Mouse (Mus musculus) lung, postnatal 14 days (tissue): Measurements from ENCODE around the gene Mmel1.

Source experiments
- DNase-seq: peaks from one replicate; pipeline ENCODE4 v3.0.0; 2021

Mmel1 gene

GRCm38 (mm10) chr4:154908490-154908889 lies 39.1 kb downstream of the Mmel1 start:
- no peak for DNase-seq

GRCm38 (mm10) chr4:154910606-154911522 lies 41.5 kb downstream of the Mmel1 start:
- peak; percentile 24 for DNase-seq

GRCm38 (mm10) chr4:154911644-154912043 lies 42.3 kb downstream of the Mmel1 start:
- DNase-seq: no peak

- DNase-seq: no peak
These were observed 44.5 kb downstream of the Mmel1 start for GRCm38 (mm10) chr4:154913845-154914244.

- DNase-seq: no peak
These were observed 44.9 kb downstream of the Mmel1 start for GRCm38 (mm10) chr4:154914252-154914651.

- DNase-seq: no peak
These were observed 45.3 kb downstream of the Mmel1 start for GRCm38 (mm10) chr4:154914707-154915106.

GRCm38 (mm10) chr4:154915286-154915685 lies 45.9 kb downstream of the Mmel1 start:
- DNase-seq: no peak

- DNase-seq: no peak
These were observed 47.3 kb downstream of the Mmel1 start for GRCm38 (mm10) chr4:154916662-154917061.

- no peak for DNase-seq
These were observed 52.9 kb downstream of the Mmel1 start for GRCm38 (mm10) chr4:154922291-154922690.

- DNase-seq: no peak
These were observed 53.5 kb downstream of the Mmel1 start for GRCm38 (mm10) chr4:154922931-154923330.

- peak; percentile 51 for DNase-seq
These were observed 56.0 kb downstream of the Mmel1 start for GRCm38 (mm10) chr4:154925413-154925812.

GRCm38 (mm10) chr4:154926969-154927898 lies 57.8 kb downstream of the Mmel1 start:
- no peak for DNase-seq

- peak; percentile 54 for DNase-seq
These were observed 58.5 kb downstream of the Mmel1 start for GRCm38 (mm10) chr4:154927899-154928337.

GRCm38 (mm10) chr4:154928395-154929087 lies 59.2 kb downstream of the Mmel1 start, which contains the start of gene Tnfrsf14:
Tnfrsf14 (minus strand) TSS chr4:154928563.
- DNase-seq: no peak

- DNase-seq: no peak
These were observed 59.8 kb downstream of the Mmel1 start for GRCm38 (mm10) chr4:154929088-154929660.

- DNase-seq: no peak
These were observed 64.0 kb downstream of the Mmel1 start for GRCm38 (mm10) chr4:154933306-154933907.

- no peak for DNase-seq
These were observed 65.4 kb downstream of the Mmel1 start for GRCm38 (mm10) chr4:154934800-154935199.

- DNase-seq: no peak
These were observed 66.4 kb downstream of the Mmel1 start for GRCm38 (mm10) chr4:154935788-154936187.

GRCm38 (mm10) chr4:154936542-154937255 lies 67.3 kb downstream of the Mmel1 start:
- no peak for DNase-seq

GRCm38 (mm10) chr4:154937746-154938145 lies 68.4 kb downstream of the Mmel1 start:
- no peak for DNase-seq

- DNase-seq: no peak
These were observed 70.8 kb downstream of the Mmel1 start for GRCm38 (mm10) chr4:154940156-154940555.
